Mouse (Mus musculus) stomach, embryonic 15.5 days (tissue): ENCODE measurements around the gene Rasa3. TPM values are rescaled to one million over a fixed set of nuclear protein-coding genes. Genes with fewer than 3 reads are reported as not detected.
A peak's percentile ranks its signal among the peaks of the same experiment; 100 is the strongest.

ENCODE experiments used
- ATAC-seq: fragments of 200-750 bp; cut with Nextera tagmentation; 2 replicates; pipeline ENCODE4 v1.8.0; 2017; ENCODE audit warnings: low read depth, moderate number of reproducible peaks, moderate TSS enrichment; ENCODE audit not compliant: insufficient read depth, low FRiP score
- H3K27ac ChIP-seq: fragments of 300-500 bp; sonication (generic); 2 replicates; pipeline ENCODE4 v1.5.1; 2015; ENCODE audit warnings: mild to moderate bottlenecking, inconsistent platforms
- H3K27me3 ChIP-seq: fragments of 300-500 bp; sonication (generic); replicated peaks from 2 replicates; pipeline ENCODE4 v1.6.1; 2015; ENCODE audit warnings: inconsistent platforms
- H3K36me3 ChIP-seq: fragments of 300-500 bp; sonication (generic); 2 replicates; pipeline ENCODE4 v1.6.1; 2015; ENCODE audit warnings: inconsistent platforms
- H3K4me1 ChIP-seq: fragments of 300-500 bp; sonication (generic); 2 replicates; pipeline ENCODE4 v1.6.1; 2015; ENCODE audit warnings: inconsistent platforms
- H3K4me2 ChIP-seq: fragments of 300-500 bp; sonication (generic); 2 replicates; pipeline ENCODE4 v1.6.1; 2015; ENCODE audit warnings: mild to moderate bottlenecking, inconsistent platforms
- H3K4me3 ChIP-seq: fragments of 300-500 bp; sonication (generic); replicated peaks from 2 replicates; pipeline ENCODE4 v1.5.1; 2015; ENCODE audit warnings: inconsistent platforms
- H3K9ac ChIP-seq: fragments of 300-500 bp; sonication (generic); 2 replicates; pipeline ENCODE4 v1.6.1; 2015; ENCODE audit warnings: inconsistent platforms
- H3K9me3 ChIP-seq: fragments of 300-500 bp; sonication (generic); 2 replicates; pipeline ENCODE4 v1.6.1; 2016; ENCODE audit warnings: inconsistent platforms
- WGBS: fragments of 180-500 bp; shearing (Covaris S2); methylation state at CpG from one replicate; pipeline ENCODE4 v1.1.7; 2015; 5-methylcytosine and 5-hydroxymethylcytosine counted together
- polyA plus RNA-seq: library from polyadenylated mRNA; unstranded; fragments of >200 nt; fragmentation: Nextera tagmentation; extraction: Ambion mirVana; gene quantifications from 2 replicates; pipeline ENCODE4 v1.2.1, GENCODE M21; 2015

Gene Rasa3
- polyA plus RNA-seq, 1 experiment from 2014 or later, result 26.0 TPM

DNA sequence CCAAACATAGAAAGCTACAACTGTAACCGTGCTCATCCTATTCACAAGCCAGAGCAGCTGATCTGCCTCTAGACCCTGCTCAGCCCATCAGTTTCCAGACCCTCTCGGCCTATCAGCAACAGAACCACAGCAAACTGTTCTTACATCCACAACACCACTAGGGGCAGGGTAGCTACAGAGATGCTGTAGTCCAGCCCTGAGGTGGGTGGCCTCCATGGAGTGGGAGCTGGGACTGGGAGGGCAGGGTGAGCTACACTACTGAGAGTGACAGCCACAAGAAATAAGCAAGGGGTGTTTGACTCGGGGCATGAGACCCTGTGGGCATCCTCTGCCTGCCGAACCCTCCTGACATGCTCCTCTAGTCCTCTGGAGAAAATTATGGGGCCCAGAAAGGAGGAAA lies 9.5 kb downstream of the Rasa3 start:
- peak overlapping the region; percentile 89 for H3K27ac ChIP-seq
- no peaks in the 10 kb centered on the region for H3K9me3 ChIP-seq
- no peak overlapping the region for H3K4me2 ChIP-seq
- 43% methylated on average over 4 of the region's 4 CpGs for WGBS
- no peaks in the 10 kb centered on the region for H3K36me3 ChIP-seq
- H3K4me1 ChIP-seq, result peaks cover 38% of the 10 kb centered on the region
- H3K9ac ChIP-seq, result no peak overlapping the region
- ATAC-seq, result no peak
- H3K27me3 ChIP-seq, result no peaks in the 10 kb centered on the region
- no peak overlapping the region for H3K4me3 ChIP-seq

- no peaks in the 10 kb centered on the region for H3K9me3 ChIP-seq
- H3K36me3 ChIP-seq, result no peaks in the 10 kb centered on the region
- no peak overlapping the region for H3K9ac ChIP-seq
- WGBS, result 51% methylated on average over 8 of the region's 8 CpGs
- H3K4me2 ChIP-seq, result no peak overlapping the region
- H3K27ac ChIP-seq, result no peak overlapping the region
- no peak overlapping the region for H3K4me3 ChIP-seq
- peaks cover 35% of the 10 kb centered on the region for H3K4me1 ChIP-seq
- ATAC-seq, result no peak
- H3K27me3 ChIP-seq, result no peaks in the 10 kb centered on the region
Observed at GRCm38 (mm10) chr8:13665944-13666343, 11.5 kb downstream of the Rasa3 start.

DNA sequence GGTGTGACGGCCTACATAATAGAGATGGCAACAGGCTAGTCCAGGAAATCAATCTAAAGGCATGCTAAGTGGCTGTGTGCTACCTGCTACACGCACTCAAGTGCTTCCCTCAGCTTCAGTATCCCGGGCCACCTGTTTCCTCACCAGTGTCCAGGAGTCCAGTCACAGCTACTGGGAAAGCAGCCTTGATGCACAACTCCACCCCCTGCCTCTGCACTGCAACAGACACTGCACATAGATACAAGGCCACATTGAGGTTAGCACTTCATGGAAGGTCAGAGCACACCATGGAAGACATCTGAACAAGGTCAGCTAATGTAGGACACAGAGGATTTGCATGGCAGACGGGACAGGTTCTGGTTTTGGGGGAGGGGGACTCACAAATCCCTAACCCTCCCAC lies 11.9 kb downstream of the Rasa3 start:
- Histone ChIP-seq H3K27me3 (no peaks in the 10 kb centered on the region), H3K4me3 (no peak overlapping the region), H3K9ac (no peak overlapping the region), H3K27ac (no peak overlapping the region), H3K9me3 (no peaks in the 10 kb centered on the region), H3K36me3 (no peaks in the 10 kb centered on the region), H3K4me2 (no peak overlapping the region), H3K4me1 (peaks cover 31% of the 10 kb centered on the region)
- WGBS, result 78% methylated on average over 4 of the region's 4 CpGs
- no peak for ATAC-seq

DNA sequence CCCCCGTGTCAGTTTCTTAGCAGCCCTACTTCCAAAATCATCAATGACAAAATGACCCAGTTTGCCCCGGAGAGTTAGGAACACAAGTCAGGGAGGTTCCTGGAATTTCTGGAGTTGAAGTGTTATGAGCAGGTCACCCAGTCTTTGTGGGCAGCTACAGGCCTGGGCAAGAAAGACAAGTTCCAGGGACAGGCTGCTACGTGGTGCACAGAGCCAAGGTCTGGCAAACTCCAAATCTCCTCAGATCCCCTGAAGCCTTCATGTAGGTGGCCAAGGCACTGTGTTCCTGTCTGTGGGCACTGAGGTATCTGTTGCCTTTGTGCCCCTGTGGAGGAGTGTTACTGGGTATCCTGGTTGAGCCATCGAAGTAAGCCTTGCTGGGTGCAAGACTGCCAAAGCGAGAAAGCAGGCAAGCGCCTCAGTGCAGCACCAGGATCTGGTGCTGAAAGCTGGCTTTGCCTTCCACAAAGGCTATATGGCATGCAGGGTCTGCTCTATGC lies 12.6 kb downstream of the Rasa3 start:
- Histone ChIP-seq H3K9me3 (no peaks in the 10 kb centered on the region), H3K36me3 (no peaks in the 10 kb centered on the region), H3K9ac (no peak overlapping the region), H3K27me3 (no peaks in the 10 kb centered on the region), H3K4me2 (no peak overlapping the region), H3K4me3 (no peak overlapping the region), H3K4me1 (peaks cover 33% of the 10 kb centered on the region), H3K27ac (no peak overlapping the region)
- 73% methylated on average over 6 of the region's 6 CpGs for WGBS
- no peak for ATAC-seq

DNA sequence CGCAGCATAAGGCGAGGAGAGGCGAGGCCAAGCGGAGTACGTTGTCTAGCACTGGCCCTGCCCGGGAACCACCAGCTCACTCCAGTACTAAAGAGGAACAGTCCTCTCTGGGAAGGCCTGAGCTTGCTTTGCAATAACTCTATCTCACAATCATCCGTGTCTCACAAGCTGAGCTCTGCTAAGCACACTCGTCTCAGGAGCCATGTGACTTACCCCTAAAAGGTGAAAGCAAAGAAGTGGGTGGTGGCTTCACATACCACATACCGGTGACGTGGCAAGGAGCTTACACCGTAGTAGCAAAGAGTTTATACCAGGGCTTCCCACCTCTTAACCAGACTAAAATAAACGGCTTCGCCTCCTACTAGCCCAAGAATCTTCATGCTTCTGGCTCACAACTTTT lies 17.1 kb downstream of the Rasa3 start:
- 71% methylated on average over 13 of the region's 13 CpGs for WGBS
- no peak overlapping the region for H3K27ac ChIP-seq

GRCm38 (mm10) chr8:13657479-13657878 lies 19.9 kb downstream of the Rasa3 start:
- no peak overlapping the region for H3K27ac ChIP-seq
- no peaks in the 10 kb centered on the region for H3K36me3 ChIP-seq
- no peak overlapping the region for H3K4me3 ChIP-seq
- 69% methylated on average over 12 of the region's 12 CpGs for WGBS
- no peak for ATAC-seq
- no peak overlapping the region for H3K9ac ChIP-seq
- no peaks in the 10 kb centered on the region for H3K9me3 ChIP-seq
- no peaks in the 10 kb centered on the region for H3K27me3 ChIP-seq
- no peak overlapping the region for H3K4me2 ChIP-seq
- H3K4me1 ChIP-seq, result peaks cover 4% of the 10 kb centered on the region; the same call in 1 of the 2 replicates

More for the DNA sequence above, 17.1 kb downstream of the Rasa3 start:
- no peak for ATAC-seq
- Histone ChIP-seq H3K4me2 (no peak overlapping the region), H3K9ac (no peak overlapping the region), H3K36me3 (no peaks in the 10 kb centered on the region), H3K9me3 (no peaks in the 10 kb centered on the region), H3K4me1 (0 out of 2 replicates have a peak, but pooled peaks cover 4% of the 10 kb centered on the region), H3K4me3 (no peak overlapping the region), H3K27me3 (no peaks in the 10 kb centered on the region)

- Histone ChIP-seq H3K4me1 (peaks cover 6% of the 10 kb centered on the region; the same call in 1 of the 2 replicates), H3K9me3 (no peaks in the 10 kb centered on the region), H3K4me3 (no peak overlapping the region), H3K27ac (no peak overlapping the region), H3K27me3 (no peaks in the 10 kb centered on the region), H3K36me3 (no peaks in the 10 kb centered on the region), H3K9ac (no peak overlapping the region), H3K4me2 (no peak overlapping the region)
- 87% methylated on average over 5 of the region's 5 CpGs for WGBS
- ATAC-seq, result no peak
Observed at GRCm38 (mm10) chr8:13655033-13655351, 22.4 kb downstream of the Rasa3 start.

DNA sequence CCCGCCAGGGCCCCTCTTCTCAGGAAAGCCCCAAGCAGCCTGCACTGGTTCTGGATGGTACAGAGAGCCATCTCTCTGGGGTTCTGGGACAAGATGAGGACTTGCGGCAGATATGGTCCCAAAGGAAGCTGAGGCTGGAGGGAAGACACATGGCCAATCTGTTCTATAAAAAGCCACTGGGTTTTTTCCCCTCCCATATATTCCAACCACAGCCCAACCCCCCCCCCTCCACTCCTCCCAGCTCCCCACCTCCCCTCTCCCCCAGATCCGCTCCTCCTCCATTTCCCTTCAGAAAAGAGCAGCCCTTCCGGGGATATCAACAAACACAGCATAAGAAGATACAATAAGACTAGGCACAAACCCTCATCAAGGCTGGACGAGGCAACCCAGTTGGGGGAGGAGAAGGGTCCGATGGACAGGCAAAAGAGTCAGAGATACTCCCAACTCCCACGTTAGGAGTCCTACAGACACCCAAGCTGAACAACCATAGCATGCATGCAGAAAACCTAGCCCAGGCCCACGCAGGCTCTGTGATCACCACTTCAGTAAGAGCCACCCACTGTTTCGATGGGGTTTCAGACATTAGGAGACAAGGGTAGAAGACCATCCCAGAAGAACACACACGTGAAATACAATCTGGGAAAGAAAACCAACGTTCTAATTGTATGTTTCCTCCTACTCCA lies 22.9 kb downstream of the Rasa3 start:
- Histone ChIP-seq H3K36me3 (no peaks in the 10 kb centered on the region), H3K27ac (no peak overlapping the region), H3K27me3 (no peaks in the 10 kb centered on the region), H3K4me1 (peaks cover 8% of the 10 kb centered on the region; the same call in 1 of the 2 replicates), H3K9ac (no peak overlapping the region), H3K9me3 (no peaks in the 10 kb centered on the region), H3K4me3 (no peak overlapping the region), H3K4me2 (no peak overlapping the region)
- WGBS, result 74% methylated on average over 11 of the region's 11 CpGs
- ATAC-seq, result no peak

DNA sequence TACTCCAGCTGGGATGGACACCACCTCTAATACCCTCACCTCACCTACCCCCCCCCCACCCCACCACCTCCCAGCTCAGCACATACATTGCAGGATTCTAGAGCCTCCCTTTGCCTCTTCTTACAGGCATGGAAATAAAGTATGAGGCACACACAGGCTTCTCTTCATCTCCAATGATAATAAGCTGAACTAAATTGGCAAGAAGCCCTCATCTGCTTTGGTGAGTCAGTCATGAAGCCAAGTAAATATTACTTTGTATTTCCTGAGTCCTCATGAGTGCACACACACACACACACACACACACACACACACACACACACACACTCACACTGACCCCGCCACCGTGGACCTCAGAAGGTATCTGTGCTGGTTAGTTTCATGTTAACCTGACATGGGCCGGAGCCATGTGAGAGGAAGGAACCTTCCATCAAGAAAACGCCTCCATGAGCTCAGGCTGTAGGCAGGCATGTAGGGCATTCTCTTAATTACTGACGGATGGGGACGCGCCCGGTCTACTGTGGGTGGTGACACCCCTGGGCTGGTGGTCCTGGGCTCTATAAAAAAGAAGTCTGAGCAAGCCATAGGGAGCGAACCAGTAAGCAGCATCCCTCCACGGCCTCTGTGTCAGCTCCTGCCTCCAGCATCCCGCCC lies 26.7 kb downstream of the Rasa3 start:
- ATAC-seq, result no peak
- Histone ChIP-seq H3K9me3 (no peaks in the 10 kb centered on the region), H3K36me3 (no peaks in the 10 kb centered on the region), H3K4me2 (no peak overlapping the region), H3K4me3 (no peak overlapping the region), H3K27ac (no peak overlapping the region), H3K27me3 (no peaks in the 10 kb centered on the region), H3K4me1 (peaks cover 18% of the 10 kb centered on the region), H3K9ac (no peak overlapping the region)
- 86% methylated on average over 11 of the region's 11 CpGs for WGBS

GRCm38 (mm10) chr8:13649154-13649515 lies 28.3 kb downstream of the Rasa3 start:
- Histone ChIP-seq H3K4me2 (no peak overlapping the region), H3K27me3 (no peaks in the 10 kb centered on the region), H3K36me3 (no peaks in the 10 kb centered on the region), H3K9ac (no peak overlapping the region), H3K27ac (peak overlapping the region; percentile 55), H3K4me1 (peaks cover 33% of the 10 kb centered on the region), H3K9me3 (no peaks in the 10 kb centered on the region), H3K4me3 (no peak overlapping the region)
- ATAC-seq, result no peak
- WGBS, result 40% methylated on average over 3 of the region's 3 CpGs

DNA sequence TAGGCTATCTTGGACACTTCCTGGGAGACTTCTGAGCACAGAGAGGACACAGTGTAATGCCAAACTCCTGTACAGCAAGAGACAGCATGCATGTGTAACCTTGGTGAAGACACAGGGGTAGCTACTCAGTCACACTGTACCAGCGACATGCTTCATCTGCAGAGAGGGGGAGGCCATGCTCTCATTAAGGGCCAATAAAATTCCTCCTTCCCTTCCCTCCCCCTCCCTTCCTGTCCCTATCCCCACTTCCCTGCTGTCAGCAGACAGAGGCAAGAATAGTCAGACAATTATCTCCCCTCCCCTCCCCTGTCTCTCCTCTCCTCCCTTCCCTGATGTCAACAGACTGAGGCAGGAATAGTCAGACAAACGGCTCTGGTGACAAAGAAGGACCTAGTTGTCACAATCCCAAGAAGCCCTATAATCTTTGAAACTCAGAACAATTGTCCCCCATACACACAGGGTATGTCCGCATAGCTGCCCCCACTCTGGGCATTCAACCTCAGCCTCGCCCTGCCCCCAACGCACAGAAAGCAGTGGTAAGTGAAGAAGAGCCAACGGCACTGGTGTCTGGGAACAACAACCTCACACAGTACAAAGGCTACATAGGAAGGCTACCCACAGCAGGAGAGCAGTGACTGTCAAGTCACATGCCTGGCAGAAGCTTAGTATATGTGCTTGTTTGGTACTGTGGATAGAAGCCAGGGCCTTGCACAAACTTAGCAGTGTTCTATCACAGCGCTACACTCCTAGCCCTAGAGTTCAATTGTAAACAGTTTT lies 28.8 kb downstream of the Rasa3 start:
- Histone ChIP-seq H3K27me3 (no peaks in the 10 kb centered on the region), H3K4me1 (peaks cover 37% of the 10 kb centered on the region), H3K27ac (peak overlapping the region; percentile 55), H3K36me3 (no peaks in the 10 kb centered on the region), H3K4me2 (no peak overlapping the region), H3K4me3 (no peak overlapping the region), H3K9ac (no peak overlapping the region), H3K9me3 (no peaks in the 10 kb centered on the region)
- no peak for ATAC-seq
- 33% methylated on average over 7 of the region's 7 CpGs for WGBS

- Histone ChIP-seq H3K9ac (no peak overlapping the region), H3K4me3 (no peak overlapping the region), H3K36me3 (no peaks in the 10 kb centered on the region), H3K4me2 (no peak overlapping the region), H3K9me3 (no peaks in the 10 kb centered on the region), H3K27me3 (no peaks in the 10 kb centered on the region), H3K27ac (no peak overlapping the region), H3K4me1 (peaks cover 39% of the 10 kb centered on the region)
- ATAC-seq, result no peak
- 88% methylated on average over 5 of the region's 5 CpGs for WGBS
Observed at GRCm38 (mm10) chr8:13647591-13647990, 29.8 kb downstream of the Rasa3 start.
